Mouse (Mus musculus): ENCODE results near the gene Hesx1. TPM values are rescaled to one million over a fixed set of nuclear protein-coding genes. Genes with fewer than 3 reads are reported as not detected.

Hesx1 gene
- polyA plus RNA-seq, 1 experiment from 2014 or later, result 0.21 TPM

DNA sequence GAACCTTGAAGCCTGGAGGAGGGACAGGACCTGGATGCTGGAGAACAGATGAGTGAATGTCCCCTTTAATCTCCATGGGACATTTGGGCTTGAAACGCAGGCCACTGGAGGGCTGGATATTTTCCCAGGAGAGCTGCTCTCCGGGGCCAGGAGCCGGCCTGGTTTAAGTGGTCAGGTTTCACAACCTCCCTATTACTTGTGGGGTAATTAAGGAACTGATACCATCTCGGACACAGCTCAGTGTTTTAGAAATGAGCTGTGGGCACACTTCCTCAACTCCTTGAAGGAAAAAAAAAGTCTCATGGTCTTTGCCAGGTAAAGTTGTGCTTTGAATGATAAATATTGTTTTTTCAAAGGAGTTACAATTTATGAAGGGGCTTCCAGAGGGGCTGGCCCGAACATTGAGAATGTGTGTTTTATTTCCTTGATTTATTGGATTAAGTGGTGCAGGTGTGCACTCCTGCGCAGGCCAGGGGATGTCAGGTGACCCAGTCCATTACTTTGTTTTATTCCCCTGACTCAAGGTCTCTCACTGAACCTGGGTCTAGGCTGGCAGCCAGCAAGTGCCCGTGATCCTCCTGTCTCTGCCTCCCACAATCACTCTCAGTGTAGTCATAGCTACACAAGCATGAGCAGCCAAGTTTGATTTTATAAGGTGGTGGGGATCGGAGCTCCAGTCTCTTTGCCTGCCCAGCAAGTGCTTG, 48.2 kb downstream of the Hesx1 start:
- peak overlapping the region; percentile 79 for H3K4me2 ChIP-seq
- H3K27me3 ChIP-seq, result no peaks in the 10 kb centered on the region
- WGBS, result 34% methylated on average over 8 of the region's 8 CpGs
- H3K27ac ChIP-seq, result peak overlapping the region; percentile 75
- no peak for ATAC-seq (ENCODE audit: insufficient number of reproducible peaks, insufficient read depth, low FRiP score, low TSS enrichment, low read depth)
- no peak overlapping the region for H3K4me3 ChIP-seq
- H3K9me3 ChIP-seq, result no peaks in the 10 kb centered on the region
- no peak overlapping the region for H3K9ac ChIP-seq
- H3K36me3 ChIP-seq, result no peaks in the 10 kb centered on the region
- H3K4me1 ChIP-seq, result peaks cover 74% of the 10 kb centered on the region

GRCm38 (mm10) chr14:27043416-27043815, 49.2 kb downstream of the Hesx1 start:
- Histone ChIP-seq H3K4me3 (no peak overlapping the region), H3K36me3 (no peaks in the 10 kb centered on the region), H3K4me2 (peak overlapping the region; percentile 79), H3K27ac (peak overlapping the region; percentile 75), H3K4me1 (peaks cover 83% of the 10 kb centered on the region), H3K27me3 (no peaks in the 10 kb centered on the region), H3K9me3 (no peaks in the 10 kb centered on the region), H3K9ac (no peak overlapping the region)
- no peak for ATAC-seq (ENCODE audit: insufficient number of reproducible peaks, insufficient read depth, low FRiP score, low TSS enrichment, low read depth)
- 32% methylated on average over 5 of the region's 5 CpGs for WGBS

- no peaks in the 10 kb centered on the region for H3K9me3 ChIP-seq
- H3K36me3 ChIP-seq, result no peaks in the 10 kb centered on the region
- no peak overlapping the region for H3K4me3 ChIP-seq
- H3K27me3 ChIP-seq, result no peaks in the 10 kb centered on the region
- H3K4me2 ChIP-seq, result peak overlapping the region; percentile 79
- 0 out of 2 replicates have a peak, but pooled peaks have one; percentile 29 for ATAC-seq (ENCODE audit: insufficient number of reproducible peaks, insufficient read depth, low FRiP score, low TSS enrichment, low read depth)
- peak overlapping the region; percentile 75 for H3K27ac ChIP-seq
- H3K4me1 ChIP-seq, result peaks cover 92% of the 10 kb centered on the region
- WGBS, result 10% methylated on average over 11 of the region's 11 CpGs
- 0 out of 2 replicates have a peak overlapping the region, but pooled peaks have one; percentile 51 for H3K9ac ChIP-seq
These were observed 50.2 kb downstream of the Hesx1 start for GRCm38 (mm10) chr14:27044221-27044966.

GRCm38 (mm10) chr14:27044967-27045361, 50.7 kb downstream of the Hesx1 start:
- WGBS, result 16% methylated on average over 2 of the region's 2 CpGs
- no peaks in the 10 kb centered on the region for H3K36me3 ChIP-seq
- H3K27me3 ChIP-seq, result no peaks in the 10 kb centered on the region
- peak overlapping the region; percentile 79 for H3K4me2 ChIP-seq
- no peaks in the 10 kb centered on the region for H3K9me3 ChIP-seq
- peaks cover 94% of the 10 kb centered on the region for H3K4me1 ChIP-seq
- no peak overlapping the region for H3K4me3 ChIP-seq
- peak overlapping the region; percentile 68 for H3K27ac ChIP-seq
- 0 out of 2 replicates have a peak overlapping the region, but pooled peaks have one; percentile 51 for H3K9ac ChIP-seq
- ATAC-seq (ENCODE audit: insufficient number of reproducible peaks, insufficient read depth, low FRiP score, low TSS enrichment, low read depth), result 0 out of 2 replicates have a peak, but pooled peaks have one; percentile 16

- WGBS, result 18% methylated on average over 8 of the region's 8 CpGs
These were observed 54.2 kb downstream of the Hesx1 start for GRCm38 (mm10) chr14:27048231-27048956.

DNA sequence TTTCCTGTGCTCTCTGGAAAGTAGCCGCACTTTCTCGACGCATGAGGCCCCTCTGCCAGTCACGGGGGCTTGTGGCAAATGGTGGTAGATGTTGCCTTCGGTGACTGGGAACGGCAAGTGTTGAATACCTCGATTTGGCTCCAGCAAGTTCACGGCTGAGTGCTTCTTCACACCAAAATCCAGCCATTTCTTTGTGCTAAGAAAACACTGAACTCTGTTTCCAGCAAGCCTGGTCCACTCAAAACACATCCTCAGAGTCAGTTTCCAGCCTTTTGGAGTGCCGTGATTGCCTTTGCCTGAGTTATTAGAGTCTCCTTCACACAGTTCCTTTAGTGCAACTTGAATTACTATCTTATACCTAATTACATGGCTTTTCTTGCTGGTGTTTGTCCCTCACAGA, 55.8 kb downstream of the Hesx1 start:
- H3K9me3 ChIP-seq, result no peaks in the 10 kb centered on the region
- H3K27me3 ChIP-seq, result no peaks in the 10 kb centered on the region
- WGBS, result 30% methylated on average over 9 of the region's 9 CpGs
- no peak overlapping the region for H3K4me2 ChIP-seq
- no peak overlapping the region for H3K4me3 ChIP-seq
- no peaks in the 10 kb centered on the region for H3K36me3 ChIP-seq
- H3K9ac ChIP-seq, result no peak overlapping the region
- peak overlapping the region; percentile 92 for H3K27ac ChIP-seq
- ATAC-seq (ENCODE audit: insufficient number of reproducible peaks, insufficient read depth, low FRiP score, low TSS enrichment, low read depth), result no peak
- H3K4me1 ChIP-seq, result peaks cover 78% of the 10 kb centered on the region

More at GRCm38 (mm10) chr14:27048231-27048956, 54.2 kb downstream of the Hesx1 start:
- no peak for ATAC-seq (ENCODE audit: insufficient number of reproducible peaks, insufficient read depth, low FRiP score, low TSS enrichment, low read depth)
- H3K9ac ChIP-seq, result no peak overlapping the region
- no peaks in the 10 kb centered on the region for H3K36me3 ChIP-seq
- no peak overlapping the region for H3K4me3 ChIP-seq
- no peaks in the 10 kb centered on the region for H3K9me3 ChIP-seq
- peaks cover 94% of the 10 kb centered on the region for H3K4me1 ChIP-seq
- H3K4me2 ChIP-seq, result no peak overlapping the region
- no peaks in the 10 kb centered on the region for H3K27me3 ChIP-seq
- peak overlapping the region; percentile 44 for H3K27ac ChIP-seq

DNA sequence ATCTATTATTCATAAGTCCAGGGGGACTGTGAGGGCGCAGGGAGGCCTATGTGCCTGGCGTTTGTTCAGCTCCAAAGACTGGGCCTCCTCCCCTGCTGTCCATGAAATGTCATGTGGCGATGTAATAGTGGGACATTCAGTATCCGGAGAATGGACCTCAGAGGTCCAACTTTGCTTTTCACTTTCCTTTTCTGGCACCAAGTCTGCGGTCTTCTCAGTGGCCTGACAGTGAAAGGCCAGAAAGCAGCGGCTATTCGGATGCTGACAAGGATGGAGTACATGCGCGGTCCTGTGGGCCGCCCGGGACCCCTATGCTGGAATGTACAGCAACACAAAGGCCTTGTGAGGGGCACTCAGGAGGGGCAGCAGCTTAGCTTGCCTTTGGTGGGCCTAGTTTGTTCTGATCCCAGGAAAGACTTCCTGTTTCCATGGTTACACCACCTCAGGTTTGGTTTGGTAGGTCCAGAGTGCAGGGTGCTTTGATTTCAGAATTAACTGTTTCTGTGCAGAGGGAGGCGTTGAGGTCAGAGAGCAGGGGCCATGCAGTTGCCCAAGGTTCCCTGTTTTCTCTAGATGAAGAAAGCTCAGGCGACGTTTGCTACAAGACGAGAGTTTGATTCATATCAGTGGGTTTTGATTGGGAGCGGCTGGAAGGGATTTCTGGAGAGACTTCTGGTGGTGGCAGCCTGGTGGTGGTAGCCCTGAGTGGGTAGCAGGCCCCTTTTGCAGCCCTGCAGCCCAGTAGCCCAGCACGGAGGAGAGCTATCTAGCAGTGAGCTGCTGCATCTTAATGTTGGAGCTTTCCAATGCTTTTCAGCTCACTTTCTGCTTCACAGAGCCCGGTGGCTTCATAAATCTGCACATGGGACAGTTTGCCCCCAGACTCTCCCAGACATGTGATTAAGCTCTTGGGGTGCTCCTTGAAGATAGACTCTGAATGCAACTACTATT, 56.6 kb downstream of the Hesx1 start:
- H3K4me3 ChIP-seq, result no peak overlapping the region
- peak overlapping the region; percentile 26; the same call in 1 of the 2 replicates for H3K4me2 ChIP-seq
- H3K4me1 ChIP-seq, result peaks cover 71% of the 10 kb centered on the region
- peak; percentile 72 for ATAC-seq (ENCODE audit: insufficient number of reproducible peaks, insufficient read depth, low FRiP score, low TSS enrichment, low read depth)
- no peaks in the 10 kb centered on the region for H3K27me3 ChIP-seq
- H3K27ac ChIP-seq, result peak overlapping the region; percentile 92
- no peaks in the 10 kb centered on the region for H3K36me3 ChIP-seq
- H3K9ac ChIP-seq, result 0 out of 2 replicates have a peak overlapping the region, but pooled peaks have one; percentile 33
- H3K9me3 ChIP-seq, result no peaks in the 10 kb centered on the region
- 23% methylated on average over 18 of the region's 18 CpGs for WGBS

- ATAC-seq (ENCODE audit: insufficient number of reproducible peaks, insufficient read depth, low FRiP score, low TSS enrichment, low read depth), result peak; percentile 43; the same call in 1 of the 2 replicates
- Histone ChIP-seq H3K36me3 (no peaks in the 10 kb centered on the region), H3K9ac (no peak overlapping the region), H3K4me3 (no peak overlapping the region), H3K27me3 (no peaks in the 10 kb centered on the region), H3K27ac (peak overlapping the region; percentile 92), H3K4me2 (peak overlapping the region; percentile 26; the same call in 1 of the 2 replicates), H3K4me1 (peaks cover 69% of the 10 kb centered on the region), H3K9me3 (no peaks in the 10 kb centered on the region)
- 16% methylated on average over 5 of the region's 5 CpGs for WGBS
These were observed 57.3 kb downstream of the Hesx1 start for GRCm38 (mm10) chr14:27051511-27051895.

Data from embryonic facial prominence, embryonic 13.5 days (tissue).